Mouse (Mus musculus): ENCODE results near the gene Muc3. TPM values are rescaled to one million over a fixed set of nuclear protein-coding genes. Genes with fewer than 3 reads are reported as not detected.

Gene Muc3
- polyA plus RNA-seq, 1 experiment from 2014 or later, result not detected

DNA sequence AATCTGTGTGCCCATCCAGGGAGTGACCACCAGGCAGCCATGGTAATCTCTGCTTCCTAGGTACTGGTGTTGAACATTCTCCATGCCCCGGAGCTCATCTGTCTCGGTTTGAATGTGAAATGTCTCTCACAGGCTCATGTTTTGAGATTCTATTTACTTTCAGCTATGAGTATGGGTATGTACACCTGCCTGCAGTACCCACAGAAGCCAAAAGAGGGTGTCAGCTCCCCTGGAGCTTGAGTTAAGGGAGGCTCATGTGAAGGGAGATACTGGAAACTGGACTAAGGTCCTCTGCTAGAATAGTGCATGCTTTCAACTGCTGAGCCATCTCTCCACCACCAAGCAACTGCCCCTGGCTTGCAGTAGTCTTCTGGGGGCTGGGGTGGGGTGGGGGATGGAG lies 45.2 kb downstream of the Muc3 start:
- Histone ChIP-seq H3K4me3 (ENCODE audit: control insufficient read depth in 1 of 2, insufficient read depth in 1 of 2, low read depth in 1 of 2, low read length in 2 of 2) (no peak overlapping the region), H3K4me2 (ENCODE audit: low read length) (no peak overlapping the region), H3K27me3 (ENCODE audit: control insufficient read depth, insufficient read depth, low read length) (no peaks in the 10 kb centered on the region), H3K9me3 (ENCODE audit: control insufficient read depth, low read length) (no peaks in the 10 kb centered on the region), H3K4me1 (ENCODE audit: control insufficient read depth in 2 of 2, insufficient read depth in 2 of 2, low read length in 2 of 2) (peaks cover 6 to 8% of the 10 kb centered on the region in 2 experiments; a peak in 2 of 4 replicates), H3K9ac (ENCODE audit: low read length) (no peak overlapping the region), H3K36me3 (ENCODE audit: control insufficient read depth, insufficient read depth, low read length) (no peaks in the 10 kb centered on the region), H3K27ac (replicated peaks in 1 of 2; ENCODE audit: control insufficient read depth in 1 of 2, insufficient read depth in 1 of 2, low read depth in 2 of 2, low read length in 2 of 2) (no peak overlapping the region)
- no peak for ATAC-seq (ENCODE audit: insufficient number of reproducible peaks, insufficient read depth, low FRiP score, low read depth)
- 83% methylated on average over 2 of the region's 2 CpGs for WGBS

DNA sequence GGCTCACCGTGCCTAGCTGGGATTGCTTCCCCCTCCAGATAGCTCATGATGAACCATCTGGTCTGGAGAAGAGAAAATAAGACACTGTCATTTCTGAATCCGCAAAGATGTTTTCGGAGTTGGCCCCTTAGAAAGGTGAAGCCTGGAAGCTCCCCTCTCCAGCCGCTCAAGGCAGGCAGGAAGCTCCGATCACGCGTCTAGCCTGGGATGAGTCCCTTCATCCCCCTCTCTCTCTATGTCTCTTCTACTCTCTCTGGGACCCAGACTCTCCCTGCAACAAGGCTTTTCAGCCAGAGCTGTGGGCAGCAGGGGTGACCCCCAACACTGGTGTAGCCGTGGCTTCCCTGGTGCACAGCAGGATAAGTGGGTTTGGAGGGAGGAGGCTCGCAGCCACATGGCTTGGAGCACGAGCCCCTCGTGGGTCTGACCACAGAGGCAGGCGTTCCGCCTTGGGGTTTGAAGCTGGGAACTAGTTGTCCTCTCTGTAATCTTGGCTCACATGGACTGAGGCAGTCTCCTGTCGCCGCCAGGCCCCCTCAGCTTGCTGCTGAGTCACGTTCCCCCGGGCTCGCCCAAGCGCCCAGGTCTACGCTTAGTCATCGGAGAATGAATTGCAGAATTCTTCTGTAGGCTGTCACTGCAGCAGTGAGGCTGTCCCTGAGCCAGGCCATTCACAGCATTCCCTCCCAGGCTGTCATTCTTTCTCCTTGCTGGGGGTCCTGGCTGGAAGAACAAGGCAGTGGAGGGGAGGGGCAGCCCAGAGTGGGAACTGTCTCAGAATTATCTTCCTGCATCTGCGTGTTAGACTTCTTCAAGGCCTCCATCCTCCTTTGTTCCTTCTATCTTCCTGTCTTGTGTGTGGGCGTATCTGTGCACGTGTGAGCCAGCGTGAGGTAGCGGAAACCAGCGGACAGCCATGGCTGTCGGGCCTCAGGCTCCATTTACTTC lies 46.3 kb downstream of the Muc3 start:
- peak overlapping the region; percentile 46 for H3K4me2 ChIP-seq (ENCODE audit: low read length)
- no peak overlapping the region for H3K27ac ChIP-seq (replicated peaks in 1 of 2; ENCODE audit: control insufficient read depth in 1 of 2, insufficient read depth in 1 of 2, low read depth in 2 of 2, low read length in 2 of 2)
- H3K4me1 ChIP-seq (ENCODE audit: control insufficient read depth in 2 of 2, insufficient read depth in 2 of 2, low read length in 2 of 2), result peaks cover 6 to 8% of the 10 kb centered on the region in 2 experiments; a peak in 2 of 4 replicates
- no peaks in the 10 kb centered on the region for H3K27me3 ChIP-seq (ENCODE audit: control insufficient read depth, insufficient read depth, low read length)
- WGBS, result 46% methylated on average over 28 of the region's 28 CpGs
- H3K36me3 ChIP-seq (ENCODE audit: control insufficient read depth, insufficient read depth, low read length), result no peaks in the 10 kb centered on the region
- no peak overlapping the region for H3K4me3 ChIP-seq (ENCODE audit: control insufficient read depth in 1 of 2, insufficient read depth in 1 of 2, low read depth in 1 of 2, low read length in 2 of 2)
- ATAC-seq (ENCODE audit: insufficient number of reproducible peaks, insufficient read depth, low FRiP score, low read depth), result peak; percentile 37
- H3K9me3 ChIP-seq (ENCODE audit: control insufficient read depth, low read length), result no peaks in the 10 kb centered on the region
- H3K9ac ChIP-seq (ENCODE audit: low read length), result peak overlapping the region; percentile 46; the same call in 1 of the 2 replicates

DNA sequence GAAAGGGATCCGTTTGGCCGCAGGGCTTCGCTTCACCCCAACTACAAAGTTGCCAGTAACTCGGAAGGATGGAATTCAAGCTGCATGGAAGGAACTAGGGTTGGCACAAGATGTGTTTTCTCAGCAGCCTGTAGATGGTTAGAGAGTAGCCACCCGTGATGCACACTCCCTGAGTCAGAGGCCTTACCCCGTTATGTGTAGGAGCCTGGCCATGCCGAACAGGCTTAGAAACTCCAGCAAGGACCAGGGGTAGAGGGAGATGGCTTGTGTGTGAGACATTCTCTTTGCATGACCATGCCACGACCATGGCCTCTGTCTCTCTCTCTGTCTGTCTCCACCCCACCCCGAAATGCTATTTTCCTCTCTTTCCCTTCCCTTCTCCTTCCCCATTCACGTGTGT lies 47.0 kb downstream of the Muc3 start:
- Histone ChIP-seq H3K27ac (replicated peaks in 1 of 2; ENCODE audit: control insufficient read depth in 1 of 2, insufficient read depth in 1 of 2, low read depth in 2 of 2, low read length in 2 of 2) (no peak overlapping the region), H3K4me2 (ENCODE audit: low read length) (no peak overlapping the region)

DNA sequence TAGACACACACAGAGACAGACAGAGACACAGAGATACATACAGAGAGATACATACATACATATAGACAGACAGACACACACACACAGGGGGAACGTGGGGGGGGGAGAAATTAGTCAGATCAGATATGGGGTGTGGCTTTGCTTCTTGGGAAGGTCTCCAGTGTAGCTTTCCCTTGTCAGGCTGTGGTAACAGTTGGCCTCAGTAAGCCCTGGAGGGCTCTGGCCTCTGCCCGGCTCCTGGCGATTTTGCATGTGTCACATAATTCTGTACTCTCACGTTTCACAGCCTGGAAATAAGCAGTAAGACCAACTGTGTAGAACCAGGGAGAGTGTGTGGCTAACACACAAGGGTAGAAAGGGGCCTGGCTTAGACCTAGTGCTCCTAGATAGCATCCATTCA lies 48.5 kb downstream of the Muc3 start:
- Histone ChIP-seq H3K27ac (replicated peaks in 1 of 2; ENCODE audit: control insufficient read depth in 1 of 2, insufficient read depth in 1 of 2, low read depth in 2 of 2, low read length in 2 of 2) (no peak overlapping the region), H3K9me3 (ENCODE audit: control insufficient read depth, low read length) (no peaks in the 10 kb centered on the region), H3K4me3 (ENCODE audit: control insufficient read depth in 1 of 2, insufficient read depth in 1 of 2, low read depth in 1 of 2, low read length in 2 of 2) (no peak overlapping the region), H3K9ac (ENCODE audit: low read length) (no peak overlapping the region), H3K4me1 (ENCODE audit: control insufficient read depth in 2 of 2, insufficient read depth in 2 of 2, low read length in 2 of 2) (peaks cover 6 to 8% of the 10 kb centered on the region in 2 experiments; a peak in 3 of 4 replicates), H3K36me3 (ENCODE audit: control insufficient read depth, insufficient read depth, low read length) (no peaks in the 10 kb centered on the region), H3K27me3 (ENCODE audit: control insufficient read depth, insufficient read depth, low read length) (no peaks in the 10 kb centered on the region), H3K4me2 (ENCODE audit: low read length) (no peak overlapping the region)
- 53% methylated on average over 4 of the region's 4 CpGs for WGBS
- ATAC-seq (ENCODE audit: insufficient number of reproducible peaks, insufficient read depth, low FRiP score, low read depth), result no peak

More for the DNA sequence above, 47.0 kb downstream of the Muc3 start:
- WGBS, result 71% methylated on average over 10 of the region's 10 CpGs
- no peaks in the 10 kb centered on the region for H3K36me3 ChIP-seq (ENCODE audit: control insufficient read depth, insufficient read depth, low read length)
- peaks cover 6 to 8% of the 10 kb centered on the region in 2 experiments; a peak in 2 of 4 replicates for H3K4me1 ChIP-seq (ENCODE audit: control insufficient read depth in 2 of 2, insufficient read depth in 2 of 2, low read length in 2 of 2)
- no peaks in the 10 kb centered on the region for H3K27me3 ChIP-seq (ENCODE audit: control insufficient read depth, insufficient read depth, low read length)
- ATAC-seq (ENCODE audit: insufficient number of reproducible peaks, insufficient read depth, low FRiP score, low read depth), result no peak
- no peak overlapping the region for H3K9ac ChIP-seq (ENCODE audit: low read length)
- no peak overlapping the region for H3K4me3 ChIP-seq (ENCODE audit: control insufficient read depth in 1 of 2, insufficient read depth in 1 of 2, low read depth in 1 of 2, low read length in 2 of 2)
- no peaks in the 10 kb centered on the region for H3K9me3 ChIP-seq (ENCODE audit: control insufficient read depth, low read length)

DNA sequence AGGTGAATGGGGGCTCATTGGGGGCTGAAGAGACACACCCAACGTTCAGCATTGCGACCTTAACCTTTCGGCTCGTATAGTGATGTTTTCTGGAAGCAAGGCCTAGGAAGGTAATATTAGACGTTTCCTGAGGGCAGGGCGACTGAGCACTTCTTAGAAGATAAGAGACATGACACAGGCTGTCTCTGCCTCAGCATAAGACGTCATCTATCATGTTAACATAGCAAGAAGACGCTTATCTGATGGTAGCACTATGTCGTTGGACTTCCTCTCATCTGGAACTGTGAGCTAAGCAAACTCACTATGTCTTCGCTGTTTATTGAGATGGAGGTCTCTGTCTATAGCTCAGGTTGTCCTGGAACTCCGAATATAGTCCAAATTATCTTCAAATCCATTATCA lies 50.7 kb downstream of the Muc3 start:
- peaks cover 6 to 9% of the 10 kb centered on the region in 2 experiments; a peak in 3 of 4 replicates for H3K4me1 ChIP-seq (ENCODE audit: control insufficient read depth in 2 of 2, insufficient read depth in 2 of 2, low read length in 2 of 2)
- no peaks in the 10 kb centered on the region for H3K27me3 ChIP-seq (ENCODE audit: control insufficient read depth, insufficient read depth, low read length)
- H3K9ac ChIP-seq (ENCODE audit: low read length), result no peak overlapping the region
- no peak overlapping the region for H3K27ac ChIP-seq (replicated peaks in 1 of 2; ENCODE audit: control insufficient read depth in 1 of 2, insufficient read depth in 1 of 2, low read depth in 2 of 2, low read length in 2 of 2)
- no peak overlapping the region for H3K4me3 ChIP-seq (ENCODE audit: control insufficient read depth in 1 of 2, insufficient read depth in 1 of 2, low read depth in 1 of 2, low read length in 2 of 2)
- WGBS, result 59% methylated on average over 11 of the region's 11 CpGs
- no peak for ATAC-seq (ENCODE audit: insufficient number of reproducible peaks, insufficient read depth, low FRiP score, low read depth)
- H3K36me3 ChIP-seq (ENCODE audit: control insufficient read depth, insufficient read depth, low read length), result no peaks in the 10 kb centered on the region
- H3K9me3 ChIP-seq (ENCODE audit: control insufficient read depth, low read length), result no peaks in the 10 kb centered on the region
- no peak overlapping the region for H3K4me2 ChIP-seq (ENCODE audit: low read length)

DNA sequence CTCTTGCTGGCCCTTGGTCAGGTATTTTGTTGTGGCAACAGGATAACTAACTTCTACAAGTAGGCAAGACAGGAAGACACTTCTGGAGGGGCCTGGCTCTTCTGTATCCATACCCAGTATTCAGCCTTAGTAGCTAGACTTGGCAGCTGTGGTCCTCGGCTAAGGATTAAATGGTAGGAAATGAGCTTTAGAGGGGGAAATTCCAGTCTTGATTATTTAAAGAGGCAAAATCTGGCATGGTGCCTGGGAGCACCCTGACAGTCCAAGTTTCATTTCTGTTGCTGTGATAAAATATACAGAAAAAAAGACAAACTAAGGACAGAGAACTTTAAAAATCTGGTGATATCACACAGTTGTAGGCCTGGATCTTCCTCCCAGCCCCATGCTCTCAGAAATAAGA lies 53.1 kb downstream of the Muc3 start:
- H3K4me1 ChIP-seq (ENCODE audit: control insufficient read depth in 2 of 2, insufficient read depth in 2 of 2, low read length in 2 of 2), result peaks cover 4 to 8% of the 10 kb centered on the region in 2 experiments; a peak in 3 of 4 replicates
- no peaks in the 10 kb centered on the region for H3K36me3 ChIP-seq (ENCODE audit: control insufficient read depth, insufficient read depth, low read length)
- H3K4me3 ChIP-seq (ENCODE audit: control insufficient read depth in 1 of 2, insufficient read depth in 1 of 2, low read depth in 1 of 2, low read length in 2 of 2), result no peak overlapping the region
- no peak overlapping the region for H3K4me2 ChIP-seq (ENCODE audit: low read length)
- H3K9me3 ChIP-seq (ENCODE audit: control insufficient read depth, low read length), result no peaks in the 10 kb centered on the region
- WGBS, result 19% methylated on average over 1 of the region's 1 CpGs
- H3K27me3 ChIP-seq (ENCODE audit: control insufficient read depth, insufficient read depth, low read length), result no peaks in the 10 kb centered on the region
- no peak overlapping the region for H3K9ac ChIP-seq (ENCODE audit: low read length)
- H3K27ac ChIP-seq (replicated peaks in 1 of 2; ENCODE audit: control insufficient read depth in 1 of 2, insufficient read depth in 1 of 2, low read depth in 2 of 2, low read length in 2 of 2), result peak overlapping the region; percentile 41 to 44; a peak in 1 of 4 replicates
- ATAC-seq (ENCODE audit: insufficient number of reproducible peaks, insufficient read depth, low FRiP score, low read depth), result no peak

DNA sequence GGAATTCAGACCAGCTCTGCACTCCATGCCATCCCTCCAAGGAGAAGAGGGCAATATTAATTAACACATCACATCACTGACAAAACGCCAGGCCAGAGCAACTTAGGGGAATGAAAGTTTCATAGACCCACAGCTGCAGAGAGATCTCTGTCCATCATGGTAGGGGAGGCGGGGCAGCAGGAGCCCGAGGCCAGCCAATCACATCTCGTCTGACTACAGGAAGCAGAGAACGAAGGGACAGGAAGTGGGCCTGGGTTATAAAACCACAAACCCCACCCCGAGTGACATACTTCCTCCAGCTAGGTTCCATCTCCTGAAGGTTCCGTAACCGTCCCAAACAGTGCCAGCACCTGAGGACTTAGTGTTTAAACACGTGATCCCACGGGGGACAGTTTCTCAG lies 54.0 kb downstream of the Muc3 start:
- no peak overlapping the region for H3K27ac ChIP-seq (replicated peaks in 1 of 2; ENCODE audit: control insufficient read depth in 1 of 2, insufficient read depth in 1 of 2, low read depth in 2 of 2, low read length in 2 of 2)
- ATAC-seq (ENCODE audit: insufficient number of reproducible peaks, insufficient read depth, low FRiP score, low read depth), result no peak
- WGBS, result 79% methylated on average over 10 of the region's 10 CpGs

More for the DNA sequence above, 54.0 kb downstream of the Muc3 start:
- H3K4me3 ChIP-seq (ENCODE audit: control insufficient read depth in 1 of 2, insufficient read depth in 1 of 2, low read depth in 1 of 2, low read length in 2 of 2), result no peak overlapping the region
- H3K36me3 ChIP-seq (ENCODE audit: control insufficient read depth, insufficient read depth, low read length), result no peaks in the 10 kb centered on the region
- no peaks in the 10 kb centered on the region for H3K27me3 ChIP-seq (ENCODE audit: control insufficient read depth, insufficient read depth, low read length)
- H3K9ac ChIP-seq (ENCODE audit: low read length), result no peak overlapping the region
- no peaks in the 10 kb centered on the region for H3K9me3 ChIP-seq (ENCODE audit: control insufficient read depth, low read length)
- H3K4me1 ChIP-seq (ENCODE audit: control insufficient read depth in 2 of 2, insufficient read depth in 2 of 2, low read length in 2 of 2), result peaks cover 4 to 8% of the 10 kb centered on the region in 2 experiments; a peak in 3 of 4 replicates
- H3K4me2 ChIP-seq (ENCODE audit: low read length), result no peak overlapping the region

Data from heart, embryonic 14.5 days (tissue).